Mouse (Mus musculus): ENCODE measurements around the gene Rbm24.

GRCm38 (mm10) chr13:46463764-46464163 lies 45.5 kb downstream of the Rbm24 start:
- no peak for TF ChIP-seq GATA1 (IDR thresholded peaks at IDR 0.05; ENCODE audit: borderline replicate concordance, low read length)
- no peak for TF ChIP-seq FLI1 (IDR thresholded peaks at IDR 0.05; ENCODE audit: low read length)
